Mouse (Mus musculus): Measurements from ENCODE around the gene Lypd3. TPM values are rescaled to one million over a fixed set of nuclear protein-coding genes. Genes with fewer than 3 reads are reported as not detected.
"Not testable (repeated sequence)": the region's sequence is repeated elsewhere in the genome, so short reads cannot be mapped to it uniquely, and the experiment has no call there.

The Lypd3 gene
- total RNA-seq, 1 experiment from 2014 or later: not detected

GRCm38 (mm10) chr7:24610879-24611494 lies 25.4 kb upstream of the Lypd3 start:
- ATAC-seq (replicated peaks; ENCODE audit: insufficient number of reproducible peaks, low FRiP score, low TSS enrichment, poor library complexity, severe bottlenecking): peak; percentile 83

GRCm38 (mm10) chr7:24611709-24612108 lies 24.6 kb upstream of the Lypd3 start:
- no peak for ATAC-seq (replicated peaks; ENCODE audit: insufficient number of reproducible peaks, low FRiP score, low TSS enrichment, poor library complexity, severe bottlenecking)

- ATAC-seq (replicated peaks; ENCODE audit: insufficient number of reproducible peaks, low FRiP score, low TSS enrichment, poor library complexity, severe bottlenecking): no peak
These were observed 23.9 kb upstream of the Lypd3 start for GRCm38 (mm10) chr7:24612308-24612910.

GRCm38 (mm10) chr7:24614816-24615215 lies 21.5 kb upstream of the Lypd3 start:
- no peak for ATAC-seq (replicated peaks; ENCODE audit: insufficient number of reproducible peaks, low FRiP score, low TSS enrichment, poor library complexity, severe bottlenecking)

- ATAC-seq (replicated peaks; ENCODE audit: insufficient number of reproducible peaks, low FRiP score, low TSS enrichment, poor library complexity, severe bottlenecking): no peak
These were observed 18.6 kb upstream of the Lypd3 start for GRCm38 (mm10) chr7:24617763-24618162.

GRCm38 (mm10) chr7:24618374-24618773 lies 18.0 kb upstream of the Lypd3 start:
- not testable (repeated sequence) for ATAC-seq (replicated peaks; ENCODE audit: insufficient number of reproducible peaks, low FRiP score, low TSS enrichment, poor library complexity, severe bottlenecking)

GRCm38 (mm10) chr7:24619671-24620397 lies 16.5 kb upstream of the Lypd3 start:
- ATAC-seq (replicated peaks; ENCODE audit: insufficient number of reproducible peaks, low FRiP score, low TSS enrichment, poor library complexity, severe bottlenecking): no peak

- ATAC-seq (replicated peaks; ENCODE audit: insufficient number of reproducible peaks, low FRiP score, low TSS enrichment, poor library complexity, severe bottlenecking): no peak
These were observed 15.2 kb upstream of the Lypd3 start for GRCm38 (mm10) chr7:24621193-24621592.

- ATAC-seq (replicated peaks; ENCODE audit: insufficient number of reproducible peaks, low FRiP score, low TSS enrichment, poor library complexity, severe bottlenecking): no peak
These were observed 13.4 kb upstream of the Lypd3 start for GRCm38 (mm10) chr7:24622967-24623366.

- peak; percentile 83 for ATAC-seq (replicated peaks; ENCODE audit: insufficient number of reproducible peaks, low FRiP score, low TSS enrichment, poor library complexity, severe bottlenecking)
These were observed 7.4 kb upstream of the Lypd3 start for GRCm38 (mm10) chr7:24628685-24629610.

- no peak for ATAC-seq (replicated peaks; ENCODE audit: insufficient number of reproducible peaks, low FRiP score, low TSS enrichment, poor library complexity, severe bottlenecking)
These were observed 6.7 kb upstream of the Lypd3 start for GRCm38 (mm10) chr7:24629672-24630071.

- no peak for ATAC-seq (replicated peaks; ENCODE audit: insufficient number of reproducible peaks, low FRiP score, low TSS enrichment, poor library complexity, severe bottlenecking)
These were observed 6.1 kb upstream of the Lypd3 start for GRCm38 (mm10) chr7:24630116-24630880.

GRCm38 (mm10) chr7:24637046-24637445 lies 696 bp downstream of the Lypd3 start:
- ATAC-seq (replicated peaks; ENCODE audit: insufficient number of reproducible peaks, low FRiP score, low TSS enrichment, poor library complexity, severe bottlenecking): no peak

- 0 out of 2 replicates have a peak, but pooled peaks have one; percentile 15 for ATAC-seq (replicated peaks; ENCODE audit: insufficient number of reproducible peaks, low FRiP score, low TSS enrichment, poor library complexity, severe bottlenecking)
These were observed 1.9 kb downstream of the Lypd3 start for GRCm38 (mm10) chr7:24638026-24638856.

GRCm38 (mm10) chr7:24640450-24640849 lies 4.1 kb downstream of the Lypd3 start:
- no peak for ATAC-seq (replicated peaks; ENCODE audit: insufficient number of reproducible peaks, low FRiP score, low TSS enrichment, poor library complexity, severe bottlenecking)

GRCm38 (mm10) chr7:24642491-24642890 lies 6.1 kb downstream of the Lypd3 start:
- 0 out of 2 replicates have a peak, but pooled peaks have one; percentile 57 for ATAC-seq (replicated peaks; ENCODE audit: insufficient number of reproducible peaks, low FRiP score, low TSS enrichment, poor library complexity, severe bottlenecking)

GRCm38 (mm10) chr7:24644492-24644891 lies 8.1 kb downstream of the Lypd3 start:
- ATAC-seq (replicated peaks; ENCODE audit: insufficient number of reproducible peaks, low FRiP score, low TSS enrichment, poor library complexity, severe bottlenecking): no peak

Measured in monocyte, adult 5-6 weeks (primary cell).